Mouse (Mus musculus): Measurements from ENCODE around the gene Cnih1. TPM values are rescaled to one million over a fixed set of nuclear protein-coding genes. Genes with fewer than 3 reads are reported as not detected.

The Cnih1 gene
- 10 to 100 TPM; 74.6 to 93.1 TPM for polyA plus RNA-seq (2017; shearing (Covaris generic))

GRCm38 (mm10) chr14:46787787-46788504, at the start of gene Cnih1:
Gene Cnih1, minus strand, starts transcription at chr14:46788411.

GRCm38 (mm10) chr14:46831837-46832333, 43.7 kb upstream of the Cnih1 start, which contains the start of gene Cgrrf1:
Gene Cgrrf1, plus strand, starts transcription at chr14:46832125.

GRCm38 (mm10) chr14:46821873-46822716, 33.9 kb upstream of the Cnih1 start, which contains the start of gene Gmfb:
Gene Gmfb, minus strand, starts transcription at chr14:46822242.

GRCm38 (mm10) chr14:46760355-46761029, 27.7 kb downstream of the Cnih1 start, which contains the start of gene Cdkn3:
Gene Cdkn3, plus strand, starts transcription at chr14:46760541.

Other genes with a start within 250 kb of the Cnih1 start
- gene Cdkn3, start 27.9 kb downstream of the Cnih1 start, polyA plus RNA-seq (2017; shearing (Covaris generic)): 10 to 100 TPM; 14.3 to 17.9 TPM
- 10 to 100 TPM; 78.5 to 89.8 TPM for gene Gmfb, start 33.8 kb upstream of the Cnih1 start, polyA plus RNA-seq (2017; shearing (Covaris generic))
- gene Cgrrf1, start 43.7 kb upstream of the Cnih1 start, polyA plus RNA-seq (2017; shearing (Covaris generic)): 10 to 100 TPM; 12.3 to 13.6 TPM
- gene Samd4, start 94.4 kb upstream of the Cnih1 start, polyA plus RNA-seq (2017; shearing (Covaris generic)): under 1 TPM in 1 of 2 experiments, not detected in 1; 0.06 TPM